Mouse (Mus musculus): ENCODE data around the gene S100a16.

The S100a16 gene

GRCm38 (mm10) chr3:90517711-90518110 lies 19.3 kb upstream of the S100a16 start:
- DNase-seq (ENCODE audit: low spot score) = no peak

DNA sequence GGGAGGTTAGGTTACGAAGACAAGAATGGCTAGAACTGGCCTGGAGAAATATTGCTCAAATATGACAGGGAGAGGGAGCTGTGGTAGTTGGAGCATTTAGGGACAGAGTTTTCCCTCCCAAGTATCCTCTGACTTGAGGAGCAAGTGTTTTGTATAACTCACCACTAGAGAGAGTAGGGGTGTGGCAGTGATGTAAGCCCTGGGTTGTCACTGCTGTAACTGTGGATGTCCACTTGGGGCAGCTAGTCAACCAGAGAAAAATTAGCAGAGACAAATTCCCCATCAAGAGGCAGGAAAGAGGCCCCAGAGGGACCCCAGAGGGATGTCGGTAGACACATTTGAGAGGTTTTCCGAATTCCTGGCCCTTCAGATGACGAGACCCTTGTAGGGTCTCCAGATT lies 11.6 kb upstream of the S100a16 start:
- no peak for DNase-seq (ENCODE audit: low spot score)

DNA sequence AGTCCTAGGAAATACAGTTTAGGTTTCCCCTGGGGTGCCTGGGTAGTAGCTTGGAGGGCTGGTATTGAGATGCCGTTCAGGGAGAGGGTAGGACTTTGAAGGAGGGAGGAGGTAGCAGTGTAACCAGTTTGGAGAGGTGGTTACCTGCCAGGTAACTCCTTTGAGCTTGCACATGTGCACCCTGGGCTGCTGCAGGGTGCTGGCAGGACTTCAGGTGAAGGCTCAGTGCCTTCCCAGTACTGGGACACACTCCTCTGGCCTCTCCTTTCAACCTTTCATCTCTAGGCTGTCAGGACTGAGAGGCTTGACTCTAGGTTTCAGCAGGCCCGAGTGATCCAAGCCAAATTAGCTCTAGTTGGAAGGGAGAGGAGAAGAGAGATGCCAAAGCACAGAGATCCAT lies 11.0 kb upstream of the S100a16 start:
- DNase-seq (ENCODE audit: low spot score) = no peak

GRCm38 (mm10) chr3:90526580-90526979 lies 10.5 kb upstream of the S100a16 start, which contains the start of gene S100a14:
S100a14 (plus strand) TSS chr3:90526856.
- peak; percentile 68 for DNase-seq (ENCODE audit: low spot score)

GRCm38 (mm10) chr3:90527291-90527873 lies 9.7 kb upstream of the S100a16 start:
- DNase-seq (ENCODE audit: low spot score) = no peak

GRCm38 (mm10) chr3:90531713-90532112 lies 5.3 kb upstream of the S100a16 start:
- no peak for DNase-seq (ENCODE audit: low spot score)

DNA sequence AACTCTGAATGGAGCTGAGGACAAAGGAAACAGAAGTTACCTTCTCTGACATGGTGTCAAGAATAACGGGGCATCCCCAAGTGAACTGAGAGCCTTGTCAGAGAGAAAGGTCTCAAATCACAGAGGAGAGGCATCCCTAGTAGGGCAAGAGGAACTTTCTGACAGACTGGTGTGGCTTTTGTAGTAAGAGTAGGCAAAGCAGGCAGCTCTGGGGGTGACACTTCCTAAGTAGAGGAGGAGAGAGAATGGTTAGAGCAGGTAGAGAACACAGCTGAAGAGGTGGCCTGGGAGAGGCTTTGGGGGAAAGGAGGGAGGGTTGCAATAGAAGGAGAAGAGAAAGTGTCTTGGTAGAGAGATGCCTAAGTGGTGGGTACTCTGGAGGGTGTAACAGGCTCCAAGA lies 1.6 kb upstream of the S100a16 start:
- DNase-seq (ENCODE audit: low spot score) = no peak

DNA sequence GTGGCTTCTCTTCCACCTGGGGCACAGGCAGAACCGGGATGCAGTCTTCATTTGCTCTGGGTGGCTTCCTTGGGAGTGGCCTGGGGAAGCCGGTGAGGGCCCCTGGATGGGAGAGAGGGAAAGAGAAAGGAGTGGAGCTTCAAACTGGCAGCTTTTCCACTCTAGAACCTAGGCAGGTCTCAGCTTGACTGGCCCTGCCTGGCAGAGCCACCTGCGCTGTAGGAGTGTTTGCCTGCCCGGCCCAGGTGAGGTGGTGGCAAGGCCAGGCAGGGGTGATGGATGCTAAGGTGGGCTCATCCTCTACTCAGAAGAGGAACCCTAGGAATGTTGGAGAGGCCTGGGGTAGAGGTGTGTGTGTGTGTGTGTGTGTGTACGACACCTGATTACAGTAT lies 847 bp downstream of the S100a16 start:
- no peak for DNase-seq (ENCODE audit: low spot score)

DNA sequence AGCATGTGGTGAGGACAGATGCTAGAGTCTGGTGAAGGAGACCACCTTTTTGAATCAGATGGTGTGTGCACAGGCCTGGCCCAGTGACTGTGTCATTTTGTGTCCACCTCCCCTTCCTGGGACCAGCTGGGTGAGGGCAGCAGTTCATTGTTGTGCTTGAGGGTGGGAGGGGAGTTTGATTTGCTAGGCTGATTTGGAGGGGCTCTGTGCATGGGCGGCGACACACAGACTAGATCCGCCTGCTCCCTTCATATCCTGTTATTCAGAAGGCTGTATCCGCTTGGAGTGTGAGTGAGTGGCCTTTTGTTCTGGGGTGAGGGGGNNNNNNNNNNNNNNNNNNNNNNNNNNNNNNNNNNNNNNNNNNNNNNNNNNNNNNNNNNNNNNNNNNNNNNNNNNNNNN lies 3.9 kb downstream of the S100a16 start:
- DNase-seq (ENCODE audit: low spot score) = no peak

DNA sequence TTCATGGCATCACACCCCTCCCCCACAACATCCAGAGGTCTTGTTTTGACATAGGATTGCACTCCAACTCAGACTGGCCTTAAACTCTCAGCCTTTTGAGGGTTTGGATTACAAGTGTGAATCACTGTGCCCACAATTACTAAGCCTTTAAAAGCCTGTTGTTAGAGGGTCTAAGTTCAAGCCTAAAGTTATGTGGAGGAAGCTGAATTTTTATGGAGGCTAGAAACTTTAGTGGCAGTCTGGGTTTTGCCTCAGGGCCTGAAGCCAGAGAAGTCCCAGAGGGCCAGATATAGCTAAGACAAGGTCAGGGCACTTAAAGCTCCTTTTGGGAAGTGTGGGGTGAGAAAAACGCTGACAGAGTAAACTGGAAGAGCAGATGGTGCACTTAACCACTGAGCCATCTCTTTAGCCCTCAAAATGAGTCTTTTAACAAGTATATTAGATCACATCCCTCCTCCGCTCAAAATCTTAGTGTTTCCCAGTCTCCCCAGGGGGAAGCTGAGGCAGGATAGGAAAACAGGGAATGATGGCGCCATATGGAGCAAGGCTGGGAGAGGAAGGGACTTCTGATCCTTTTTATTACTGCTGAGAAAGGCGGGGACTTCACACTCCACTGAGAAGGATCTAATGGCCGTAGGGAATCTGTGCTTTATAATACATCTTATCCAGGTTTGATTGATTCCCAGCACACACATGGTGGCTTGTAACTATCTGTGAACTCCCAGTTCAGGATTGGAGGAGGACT lies 12.8 kb downstream of the S100a16 start:
- DNase-seq (ENCODE audit: low spot score) = no peak

DNA sequence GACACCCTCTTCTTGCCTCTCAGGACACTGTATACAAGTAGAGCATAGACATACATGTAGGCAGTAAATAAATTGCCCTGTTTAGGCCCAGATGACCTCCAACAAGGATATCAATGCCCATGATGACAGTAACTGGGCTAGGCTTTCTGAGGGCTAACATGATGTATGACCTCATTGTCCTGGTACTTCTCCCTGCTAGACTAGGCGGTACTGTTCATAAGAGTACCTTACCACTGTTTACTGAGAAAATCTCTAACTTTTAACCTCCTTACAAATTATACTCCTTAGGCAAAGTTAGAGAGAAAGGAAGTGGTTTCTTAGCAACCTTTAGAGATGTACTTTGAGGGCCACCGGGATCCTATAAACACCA lies 13.4 kb downstream of the S100a16 start:
- DNase-seq (ENCODE audit: low spot score) = no peak

- DNase-seq (ENCODE audit: low spot score) = no peak
These were observed 15.2 kb downstream of the S100a16 start for GRCm38 (mm10) chr3:90552231-90552630.

DNA sequence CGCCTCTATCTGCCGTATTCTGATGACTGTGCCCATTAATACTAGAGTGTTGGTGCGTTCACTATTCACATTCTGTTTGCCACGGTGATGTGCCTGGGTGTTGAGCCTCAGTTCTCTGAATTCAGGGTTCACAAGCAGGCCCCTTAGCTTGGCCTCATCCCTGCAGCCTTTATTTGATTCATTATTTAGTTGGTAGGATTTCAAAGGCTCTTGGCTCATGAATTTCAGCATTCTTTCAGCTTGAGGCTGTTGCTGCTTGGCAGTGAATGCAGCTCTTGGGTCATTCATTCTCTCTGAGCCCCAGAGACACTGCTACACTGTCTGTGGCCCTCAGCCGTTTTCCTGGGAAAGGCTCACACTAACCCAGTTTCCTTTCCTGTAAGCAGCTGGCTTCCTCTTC lies 18.9 kb downstream of the S100a16 start:
- no peak for DNase-seq (ENCODE audit: low spot score)

DNA sequence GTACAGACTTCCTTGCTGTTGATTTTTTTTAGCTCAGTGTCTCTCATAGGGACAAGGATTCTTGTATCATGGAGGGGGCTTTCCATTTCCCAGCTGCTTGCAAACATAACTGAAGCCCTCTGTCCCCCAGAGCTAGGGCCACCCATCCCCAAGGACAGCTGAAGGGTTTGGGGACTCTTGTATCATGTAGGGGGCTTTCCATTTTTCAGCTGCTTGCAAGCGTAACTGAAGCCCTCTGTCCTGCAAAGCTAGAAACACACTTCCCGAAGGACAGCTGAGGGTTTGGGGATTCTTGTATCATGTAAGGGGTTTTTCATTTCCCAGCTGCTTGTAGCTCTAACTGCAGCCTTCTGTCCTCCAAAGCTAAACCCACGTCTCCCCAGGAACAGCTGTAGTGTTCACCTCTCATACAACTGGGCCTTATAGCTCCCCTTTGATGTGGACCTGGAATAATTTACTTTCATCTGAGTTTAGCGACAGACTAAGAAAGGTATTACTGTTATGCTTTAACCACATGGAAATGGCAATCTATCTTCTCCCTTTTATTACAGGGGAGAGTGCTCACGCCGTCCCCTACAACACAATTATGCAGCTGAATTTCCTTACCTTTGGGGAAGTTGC lies 23.1 kb downstream of the S100a16 start, which contains the start of gene S100a3:
Gene S100a3 (plus strand): TSS at position 571 of the 621 bp plus-strand sequence.
- DNase-seq (ENCODE audit: low spot score) = no peak

DNA sequence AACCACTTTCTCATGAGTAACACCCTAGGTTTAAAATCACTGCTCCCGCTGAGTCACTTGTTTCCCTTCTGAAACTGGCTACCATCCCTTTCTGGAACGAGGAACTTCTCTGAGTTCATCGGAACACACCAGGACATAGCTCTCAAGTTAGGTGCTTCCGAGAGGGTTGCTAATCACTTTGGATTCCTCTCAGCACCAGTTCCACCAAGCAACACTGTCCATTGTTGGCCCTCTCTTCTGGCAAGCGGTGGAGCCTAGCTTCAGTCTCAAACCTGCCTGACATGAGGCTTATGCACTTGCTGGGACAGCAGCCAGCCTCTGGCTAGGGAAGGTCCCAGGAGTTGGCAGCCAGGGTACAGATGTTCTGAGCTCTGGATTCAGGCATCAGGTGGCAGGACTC lies 37.6 kb downstream of the S100a16 start:
- DNase-seq (ENCODE audit: low spot score) = no peak

DNA sequence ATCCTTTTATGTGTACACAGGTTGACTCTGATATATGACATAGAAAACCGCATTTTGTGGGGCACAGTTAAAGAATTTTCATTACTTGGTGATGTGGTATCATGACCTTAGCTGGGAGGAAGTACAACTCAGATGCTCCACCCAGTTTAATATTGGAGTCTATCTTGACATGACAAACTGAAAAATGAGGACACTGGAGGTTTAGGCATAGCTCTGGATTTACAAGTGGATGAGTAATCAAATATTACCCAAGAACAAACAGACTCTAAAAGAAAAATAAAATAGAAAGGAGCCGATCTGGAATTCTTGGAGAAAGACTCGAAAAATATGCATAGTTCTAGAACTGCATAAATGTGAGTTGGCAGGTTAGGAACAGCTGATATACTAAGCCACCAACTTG lies 38.3 kb downstream of the S100a16 start:
- no peak for DNase-seq (ENCODE audit: low spot score)

DNA sequence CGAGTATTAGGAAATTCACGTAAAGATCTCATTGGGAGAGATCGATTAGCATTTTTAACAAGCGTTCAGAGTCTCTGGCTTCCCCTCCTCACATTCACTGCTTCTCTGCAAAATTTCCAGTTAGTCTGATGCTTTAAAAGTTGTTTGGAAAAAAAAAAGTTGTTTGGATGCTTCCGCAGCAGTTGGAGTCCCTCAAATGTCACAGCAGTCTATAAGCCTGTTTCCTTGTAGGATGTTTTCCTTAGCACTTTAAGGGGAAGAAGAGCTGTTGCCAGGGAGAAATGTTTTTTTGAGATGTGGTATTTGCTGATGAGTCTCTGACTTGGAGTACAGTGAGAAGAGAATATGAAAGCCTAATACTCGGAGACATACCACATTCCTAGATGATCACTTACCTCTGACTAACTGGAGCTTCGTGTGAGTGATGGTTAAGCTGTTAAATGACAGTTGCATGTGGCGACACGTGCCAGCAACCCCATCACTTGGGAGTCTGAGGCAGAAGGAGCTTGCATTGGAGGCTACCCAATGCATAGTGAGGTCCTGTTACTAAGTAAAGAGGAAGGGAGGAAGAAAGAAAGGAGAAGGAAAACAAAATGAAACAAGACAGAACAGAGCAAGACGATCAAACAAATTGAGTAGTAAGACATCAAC lies 39.4 kb downstream of the S100a16 start:
- DNase-seq (ENCODE audit: low spot score) = no peak

- no peak for DNase-seq (ENCODE audit: low spot score)
These were observed 42.4 kb downstream of the S100a16 start for GRCm38 (mm10) chr3:90579433-90579832.

GRCm38 (mm10) chr3:90581141-90581540 lies 44.1 kb downstream of the S100a16 start:
- no peak for DNase-seq (ENCODE audit: low spot score)

DNA sequence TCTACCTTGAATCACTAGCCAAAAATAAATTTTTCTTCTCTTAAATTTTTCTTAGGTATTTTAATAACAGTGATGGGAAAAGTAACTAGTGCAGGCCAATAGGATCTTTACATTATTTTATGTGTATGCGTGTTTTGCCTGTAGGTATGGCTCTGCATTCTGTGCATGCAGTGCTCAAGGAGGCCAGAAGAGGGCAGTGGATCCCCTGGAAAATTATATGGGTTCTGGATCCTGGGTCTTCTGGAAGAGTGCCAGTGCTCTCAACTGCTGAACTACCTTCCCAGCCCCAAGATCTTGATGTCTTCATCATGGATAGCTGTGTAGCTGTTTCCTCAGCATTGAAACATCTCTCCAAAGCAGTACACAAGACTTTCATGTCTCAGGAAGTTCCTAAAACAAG lies 45.1 kb downstream of the S100a16 start:
- no peak for DNase-seq (ENCODE audit: low spot score)

DNA sequence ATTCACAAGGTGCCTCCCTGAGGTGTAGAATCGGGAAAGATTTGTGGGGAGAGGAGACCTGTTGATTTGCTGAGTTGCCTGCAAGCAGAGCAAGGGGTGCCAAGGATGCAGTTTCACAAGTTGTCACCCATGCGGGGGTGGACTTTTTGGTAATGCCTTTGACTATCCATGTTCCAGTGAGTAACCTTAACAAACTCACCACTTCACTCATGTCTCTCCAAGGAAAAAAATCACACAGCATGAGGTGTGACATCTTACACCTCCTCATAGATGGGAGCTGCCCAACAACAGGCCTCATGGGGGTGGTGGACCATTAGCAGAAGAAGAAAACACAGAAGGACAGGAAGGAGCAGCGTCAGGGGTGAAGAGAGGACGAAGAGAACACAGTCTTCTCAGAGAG lies 45.5 kb downstream of the S100a16 start:
- DNase-seq (ENCODE audit: low spot score) = no peak

DNA sequence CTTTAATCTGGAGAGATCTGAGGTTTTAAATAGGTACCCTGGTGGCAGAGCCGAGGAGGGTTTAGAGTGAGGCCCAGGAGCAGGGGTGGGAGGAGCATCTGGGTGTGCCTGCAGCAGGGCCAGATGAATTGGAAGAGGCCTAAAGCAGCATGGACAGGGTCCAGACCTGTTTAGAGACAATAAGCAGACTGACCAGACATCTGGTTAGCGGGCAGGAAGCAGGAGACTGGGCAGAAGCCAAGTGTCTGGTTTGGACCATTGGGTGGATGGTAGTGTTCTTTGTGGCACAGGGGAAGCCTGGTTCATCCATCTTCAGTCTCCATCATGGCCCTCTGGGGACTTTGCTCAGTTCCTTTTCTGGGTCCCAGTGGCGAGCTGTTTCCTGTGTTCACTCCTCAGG lies 46.8 kb downstream of the S100a16 start:
- DNase-seq (ENCODE audit: low spot score) = no peak

DNA sequence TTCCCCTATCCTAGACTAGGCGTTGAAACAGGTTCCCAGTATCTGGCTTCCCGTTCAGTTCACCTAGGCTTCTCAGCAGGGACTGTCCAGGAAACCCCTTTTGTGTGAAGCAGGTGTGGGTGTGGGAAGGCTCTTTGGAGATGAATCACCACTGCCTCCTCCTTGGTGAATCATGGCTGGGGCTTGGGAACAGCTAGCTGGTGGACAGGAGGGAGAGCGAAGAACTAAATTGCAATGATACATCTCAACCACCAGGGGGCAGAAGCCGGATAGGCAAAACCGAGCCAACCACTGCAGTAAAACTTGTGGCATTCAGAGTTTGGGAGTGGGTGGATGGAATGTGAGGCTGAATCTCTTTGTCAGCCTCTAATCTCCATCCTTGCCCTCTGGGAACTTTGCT lies 48.5 kb downstream of the S100a16 start:
- DNase-seq (ENCODE audit: low spot score) = peak; percentile 71
